Mouse (Mus musculus): ENCODE results near the gene Gabrb2.

GRCm38 (mm10) chr11:42468381-42468780, 48.8 kb downstream of the Gabrb2 start:
- TF ChIP-seq GATA1 (IDR thresholded peaks at IDR 0.05; ENCODE audit: low read length) (no peak), TAL1 (IDR thresholded peaks at IDR 0.05; ENCODE audit: low read length) (no peak)
